Mouse (Mus musculus): ENCODE data around the gene Ces1f.

- no peak for TF ChIP-seq EP300 (IDR thresholded peaks at IDR 0.05; ENCODE audit: low read depth)
- TF ChIP-seq CTCF (IDR thresholded peaks at IDR 0.05; ENCODE audit: low read depth), result no peak
Observed at GRCm38 (mm10) chr8:93325123-93325522, 45.6 kb upstream of the Ces1f start.

Measured in liver, postnatal 0 days (tissue).